Mouse (Mus musculus): ENCODE data around the gene Txnrd2. TPM values are rescaled to one million over a fixed set of nuclear protein-coding genes. Genes with fewer than 3 reads are reported as not detected.

The Txnrd2 gene
- polyA plus RNA-seq (2015; fragmentation: Nextera tagmentation; extraction: Ambion mirVana): 23.4 and 25.1 TPM in 2 replicates

DNA sequence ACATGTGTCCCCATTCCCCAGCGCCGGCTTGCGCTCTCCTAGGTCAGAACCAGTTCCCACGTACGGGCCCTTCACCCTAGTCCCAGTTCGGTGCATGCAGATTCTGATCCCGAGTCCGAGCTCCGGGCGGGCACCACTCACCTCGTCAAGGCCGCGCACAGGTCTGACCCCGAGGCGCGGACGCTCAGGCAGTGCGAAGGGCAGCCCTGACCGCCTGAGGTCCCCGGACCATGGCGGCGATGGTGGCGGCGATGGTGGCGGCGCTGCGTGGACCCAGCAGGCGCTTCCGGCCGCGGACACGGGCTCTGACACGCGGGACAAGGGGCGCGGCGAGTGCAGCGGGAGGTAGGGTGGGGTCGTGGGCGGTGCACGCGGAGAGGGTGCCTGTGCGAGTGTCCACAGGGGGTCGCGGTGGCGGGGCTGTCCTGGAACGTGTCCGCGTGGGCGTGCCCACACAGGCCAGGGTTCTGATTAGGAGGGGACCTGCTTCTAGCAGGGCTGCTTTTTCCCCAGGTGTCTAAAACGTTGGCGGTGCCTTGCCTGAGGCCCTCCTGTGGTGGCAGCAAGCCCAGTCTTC is at the start of gene Txnrd2:
Gene Txnrd2, plus strand, starts transcription at position 170 of the 577 bp plus-strand sequence.
- WGBS: under 1% methylated on average over 51 of the region's 52 CpGs
- Histone ChIP-seq H3K4me3 (peak within 1 kb of the TSS; percentile 88), H3K4me1 (peaks cover 25% of the 10 kb centered on the region), H3K4me2 (peak within 1 kb of the TSS; percentile 75), H3K9me3 (replicated peaks) (no peaks in the 10 kb centered on the region), H3K9ac (peak within 1 kb of the TSS; percentile 93), H3K27ac (no peak within 1 kb of the TSS; the same call in 1 of the 2 replicates), H3K27me3 (no peaks in the 10 kb centered on the region), H3K36me3 (ENCODE audit: poor library complexity, severe bottlenecking) (peaks cover 8% of the 10 kb centered on the region; the same call in 1 of the 2 replicates)
- peak; percentile 88 for ATAC-seq

DNA sequence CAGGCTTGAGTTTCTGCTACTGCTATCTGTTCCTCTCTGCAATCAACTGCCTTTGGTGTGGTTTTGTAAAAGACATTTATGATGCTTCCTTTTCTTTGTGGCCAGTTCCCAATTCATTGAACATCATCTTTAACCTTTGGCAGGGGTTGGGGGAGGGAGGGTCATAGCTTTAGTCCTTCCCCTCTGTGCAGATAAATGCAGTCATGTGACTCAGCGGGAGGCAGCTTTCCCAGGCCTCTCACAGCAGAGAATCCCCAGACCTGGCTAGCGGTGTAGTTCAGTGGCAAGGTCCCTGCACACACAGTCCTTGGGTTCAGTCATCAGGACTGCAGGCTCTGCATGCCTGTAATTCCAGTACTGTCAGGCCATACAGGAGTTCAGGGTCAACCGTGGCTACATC is 49.0 kb upstream of the Txnrd2 start:
- Histone ChIP-seq H3K27ac (no peak overlapping the region), H3K9ac (no peak overlapping the region), H3K4me3 (no peak overlapping the region), H3K36me3 (ENCODE audit: poor library complexity, severe bottlenecking) (0 out of 2 replicates have a peak, but pooled peaks cover 2% of the 10 kb centered on the region), H3K27me3 (no peaks in the 10 kb centered on the region), H3K9me3 (replicated peaks) (no peaks in the 10 kb centered on the region), H3K4me1 (peaks cover 51% of the 10 kb centered on the region), H3K4me2 (no peak overlapping the region)
- ATAC-seq: no peak
- 30% methylated on average over 3 of the region's 3 CpGs for WGBS

DNA sequence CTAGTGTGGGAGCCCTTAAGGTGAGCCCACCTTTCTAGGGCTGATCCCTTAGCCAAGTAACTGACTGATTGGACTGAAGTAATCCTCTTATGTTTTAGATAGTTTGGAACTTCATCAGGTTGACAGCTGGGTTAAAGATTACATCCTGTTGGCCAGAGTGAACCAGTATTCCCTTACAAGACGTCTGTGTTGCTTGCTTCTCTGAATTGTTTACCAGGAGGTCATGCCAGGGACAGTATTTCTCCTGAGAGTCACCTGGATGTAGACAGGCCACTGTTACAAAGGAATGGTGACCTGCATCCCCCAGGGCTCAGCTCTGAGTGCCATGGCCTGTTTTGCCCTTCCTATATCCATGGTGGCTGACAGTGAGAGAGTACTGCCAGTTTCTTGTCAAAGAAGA is 47.7 kb upstream of the Txnrd2 start:
- no peak overlapping the region for H3K27ac ChIP-seq
- 45% methylated on average over 1 of the region's 1 CpGs for WGBS
- no peak for ATAC-seq
- no peaks in the 10 kb centered on the region for H3K9me3 ChIP-seq (replicated peaks)
- no peak overlapping the region for H3K4me2 ChIP-seq
- H3K36me3 ChIP-seq (ENCODE audit: poor library complexity, severe bottlenecking): no peaks in the 10 kb centered on the region
- peaks cover 64% of the 10 kb centered on the region for H3K4me1 ChIP-seq
- H3K9ac ChIP-seq: no peak overlapping the region
- no peak overlapping the region for H3K4me3 ChIP-seq
- no peaks in the 10 kb centered on the region for H3K27me3 ChIP-seq

DNA sequence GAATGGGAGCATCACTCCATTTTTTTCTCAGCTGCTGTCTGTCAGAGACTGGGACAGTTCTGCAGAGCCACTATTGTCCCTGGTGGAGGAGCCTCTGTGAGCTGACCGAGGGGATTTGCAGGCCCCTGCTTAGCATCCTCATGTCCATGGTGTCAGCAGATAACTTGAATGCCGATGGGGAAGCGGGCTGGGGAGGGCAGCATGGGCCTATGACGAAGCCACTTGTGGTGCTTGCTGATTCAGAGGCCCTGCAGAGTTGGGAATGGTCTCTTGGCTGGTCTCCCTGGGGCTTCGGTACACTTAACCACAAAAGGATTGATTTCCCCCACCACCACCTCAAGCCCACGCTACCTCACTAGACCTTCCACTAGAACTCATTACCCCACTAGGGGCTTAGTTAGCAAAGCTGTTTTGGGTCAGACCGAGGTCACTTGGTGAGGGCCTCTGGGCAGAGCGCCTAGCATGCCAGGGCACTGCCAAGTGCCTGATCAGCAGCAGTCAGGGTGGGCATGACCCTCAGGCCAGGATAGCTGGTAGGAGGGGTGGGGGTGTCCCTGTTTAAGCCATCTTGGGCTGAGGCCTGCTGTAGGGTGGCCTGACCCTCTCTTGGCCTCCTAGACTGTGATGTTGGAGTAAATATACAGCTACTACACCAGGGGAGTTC is 46.7 kb upstream of the Txnrd2 start:
- Histone ChIP-seq H3K4me3 (no peak overlapping the region), H3K27me3 (no peaks in the 10 kb centered on the region), H3K36me3 (ENCODE audit: poor library complexity, severe bottlenecking) (no peaks in the 10 kb centered on the region), H3K27ac (peak overlapping the region; percentile 89), H3K9me3 (replicated peaks) (no peaks in the 10 kb centered on the region), H3K4me1 (peaks cover 74% of the 10 kb centered on the region), H3K9ac (no peak overlapping the region), H3K4me2 (no peak overlapping the region)
- no peak for ATAC-seq
- WGBS: 55% methylated on average over 8 of the region's 8 CpGs

DNA sequence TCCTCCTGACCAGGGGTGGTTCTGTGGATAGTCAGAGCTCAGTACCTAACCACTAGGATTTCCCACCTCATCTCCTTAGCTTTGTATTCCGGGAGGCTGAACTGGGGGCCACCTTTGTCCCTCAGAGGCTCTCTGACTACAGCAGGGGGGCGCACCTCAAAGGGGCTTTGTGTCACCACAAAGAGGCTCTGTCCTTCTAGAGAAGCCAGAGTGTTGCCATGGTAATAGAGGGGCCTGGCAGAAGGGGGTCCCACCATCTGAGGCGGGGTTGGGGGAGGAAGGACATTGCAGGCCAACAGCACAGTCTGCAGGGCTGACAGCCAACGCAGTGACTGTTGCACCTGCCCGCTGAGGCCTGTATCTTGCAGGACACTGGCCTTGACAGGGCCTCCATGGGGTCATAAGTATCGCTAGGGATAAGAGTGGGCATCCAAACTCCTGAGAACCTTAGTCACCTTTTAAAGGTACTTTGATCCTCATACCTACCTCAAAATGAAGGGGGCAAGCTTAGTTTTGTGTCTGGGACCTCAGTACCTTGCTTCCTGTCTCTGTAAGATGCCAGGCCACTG is 45.6 kb upstream of the Txnrd2 start:
- H3K4me2 ChIP-seq: peak overlapping the region; percentile 16; the same call in 1 of the 2 replicates
- no peak overlapping the region for H3K4me3 ChIP-seq
- H3K36me3 ChIP-seq (ENCODE audit: poor library complexity, severe bottlenecking): no peaks in the 10 kb centered on the region
- H3K9me3 ChIP-seq (replicated peaks): no peaks in the 10 kb centered on the region
- WGBS: 9% methylated on average over 6 of the region's 6 CpGs
- peak overlapping the region; percentile 89 for H3K27ac ChIP-seq
- H3K4me1 ChIP-seq: peaks cover 79% of the 10 kb centered on the region
- peak overlapping the region; percentile 26 for H3K9ac ChIP-seq
- ATAC-seq: peak; percentile 81
- no peaks in the 10 kb centered on the region for H3K27me3 ChIP-seq

DNA sequence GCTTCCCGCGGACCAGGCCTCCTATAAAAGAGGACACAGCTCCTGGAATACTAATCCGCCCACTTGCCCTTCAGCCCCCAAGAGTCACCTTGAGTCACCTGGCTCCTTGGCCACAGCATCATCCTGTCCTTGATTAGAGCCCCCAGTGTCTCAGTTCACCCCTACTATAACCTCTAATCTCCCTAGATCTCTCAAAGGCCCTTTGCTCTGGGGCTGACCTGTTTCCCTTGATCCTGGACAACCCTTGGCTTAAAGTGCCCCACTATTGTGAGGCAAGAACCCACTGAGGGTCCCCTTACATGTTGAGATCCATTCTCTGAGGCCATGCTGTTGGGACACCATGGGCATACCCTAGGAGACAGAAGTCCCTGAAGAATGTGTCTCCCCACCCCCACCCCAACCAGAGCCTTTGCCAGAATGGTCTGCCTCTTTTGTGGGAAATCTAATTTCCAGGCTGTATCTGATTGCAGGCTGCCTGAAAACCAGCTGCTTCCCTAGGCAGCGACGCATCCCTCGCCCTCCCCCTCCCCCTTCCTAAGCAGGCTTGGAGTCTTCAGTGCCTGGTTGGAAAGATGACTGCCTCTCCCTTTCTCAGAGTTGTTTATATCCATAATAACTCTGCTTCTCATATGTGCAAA is 44.4 kb upstream of the Txnrd2 start:
- Histone ChIP-seq H3K27me3 (no peaks in the 10 kb centered on the region), H3K27ac (peak overlapping the region; percentile 89), H3K9me3 (replicated peaks) (no peaks in the 10 kb centered on the region), H3K4me1 (peaks cover 85% of the 10 kb centered on the region), H3K9ac (0 out of 2 replicates have a peak overlapping the region, but pooled peaks have one; percentile 26), H3K36me3 (ENCODE audit: poor library complexity, severe bottlenecking) (no peaks in the 10 kb centered on the region), H3K4me3 (no peak overlapping the region), H3K4me2 (peak overlapping the region; percentile 10)
- WGBS: 37% methylated on average over 6 of the region's 6 CpGs
- peak; percentile 51 for ATAC-seq

DNA sequence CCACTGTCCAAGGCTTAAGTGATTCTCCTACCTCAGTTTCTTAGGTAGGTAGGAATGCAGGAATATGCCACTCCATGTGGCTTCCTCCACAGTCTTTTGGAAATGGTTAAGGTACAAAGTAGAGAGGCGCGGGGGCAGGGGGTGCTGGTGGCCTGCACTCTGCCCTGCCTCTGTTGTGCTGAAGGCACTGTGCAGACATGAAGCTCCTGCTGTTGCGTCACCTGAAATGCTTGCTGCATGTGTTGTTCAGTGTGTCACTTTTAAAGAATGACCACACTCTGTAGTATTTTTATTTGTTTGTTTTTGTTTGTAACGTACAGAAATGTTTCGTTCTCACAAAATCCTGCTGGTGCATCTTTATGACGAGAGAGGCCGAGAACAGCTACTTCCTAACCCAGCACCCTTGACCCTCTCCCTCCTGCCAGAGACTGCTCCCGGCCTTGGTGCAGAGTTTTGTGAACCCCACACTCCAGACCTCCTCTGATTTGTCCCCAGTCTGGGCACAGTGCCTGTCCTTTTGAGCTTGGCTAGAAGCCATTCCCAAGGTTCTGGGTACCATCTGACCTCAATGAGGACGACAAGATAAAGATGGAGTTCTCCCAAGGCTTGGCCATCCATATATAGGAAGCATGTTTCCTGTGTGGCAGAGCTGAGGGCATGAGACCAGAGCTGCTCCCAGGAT is 43.0 kb upstream of the Txnrd2 start:
- peak overlapping the region; percentile 31; the same call in 1 of the 2 replicates for H3K9ac ChIP-seq
- no peak for ATAC-seq

DNA sequence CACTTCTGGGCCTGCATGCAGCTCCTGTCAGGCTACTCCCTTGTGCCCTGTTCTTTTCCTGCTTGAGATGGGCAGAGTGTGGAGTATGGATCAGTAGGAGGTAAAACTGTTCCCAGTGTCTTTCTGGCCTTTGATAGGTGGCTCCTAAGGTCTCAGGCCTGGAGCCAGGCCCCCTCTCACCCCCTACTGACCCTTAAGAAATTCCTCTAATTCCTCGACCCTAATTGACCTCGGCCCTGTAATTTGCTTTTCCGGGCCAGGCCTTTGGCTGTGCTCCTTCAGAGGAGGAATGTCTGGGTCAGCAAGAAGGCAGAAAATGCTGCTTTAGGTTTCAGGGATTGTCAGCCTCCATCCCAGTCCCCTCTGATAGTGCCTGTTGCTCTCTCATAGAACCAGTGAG is 42.4 kb upstream of the Txnrd2 start:
- Histone ChIP-seq H3K9me3 (replicated peaks) (no peaks in the 10 kb centered on the region), H3K4me3 (no peak overlapping the region), H3K36me3 (ENCODE audit: poor library complexity, severe bottlenecking) (no peaks in the 10 kb centered on the region), H3K27me3 (no peaks in the 10 kb centered on the region), H3K4me1 (peaks cover 89% of the 10 kb centered on the region), H3K9ac (peak overlapping the region; percentile 31; the same call in 1 of the 2 replicates), H3K27ac (peak overlapping the region; percentile 54; the same call in 1 of the 2 replicates), H3K4me2 (no peak overlapping the region)
- 10% methylated on average over 3 of the region's 3 CpGs for WGBS
- ATAC-seq: no peak

More for the DNA sequence above, 43.0 kb upstream of the Txnrd2 start:
- H3K36me3 ChIP-seq (ENCODE audit: poor library complexity, severe bottlenecking): no peaks in the 10 kb centered on the region
- peaks cover 89% of the 10 kb centered on the region for H3K4me1 ChIP-seq
- no peaks in the 10 kb centered on the region for H3K27me3 ChIP-seq
- H3K9me3 ChIP-seq (replicated peaks): no peaks in the 10 kb centered on the region
- 76% methylated on average over 9 of the region's 9 CpGs for WGBS
- H3K27ac ChIP-seq: peak overlapping the region; percentile 35; the same call in 1 of the 2 replicates
- H3K4me2 ChIP-seq: no peak overlapping the region
- no peak overlapping the region for H3K4me3 ChIP-seq

DNA sequence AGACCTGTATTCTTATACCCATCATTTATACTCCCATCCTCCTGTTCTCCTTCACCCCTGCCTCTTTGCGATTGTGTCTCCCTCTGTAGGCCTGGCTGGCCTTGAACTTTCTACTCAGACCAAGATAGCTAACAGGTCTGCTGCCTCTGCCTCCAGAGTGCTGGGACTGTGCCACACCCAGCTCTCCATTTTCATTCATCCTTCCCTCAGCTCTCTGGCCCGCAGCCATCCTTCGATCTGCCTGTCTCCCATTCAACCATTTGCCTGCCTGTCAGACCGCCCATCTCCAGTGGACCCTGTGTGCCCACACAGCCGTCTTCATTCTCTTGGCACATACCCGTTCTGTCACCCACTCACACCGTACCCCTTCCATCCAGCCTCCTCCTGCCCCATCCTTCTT is 42.0 kb upstream of the Txnrd2 start:
- H3K27me3 ChIP-seq: no peaks in the 10 kb centered on the region
- 44% methylated on average over 7 of the region's 7 CpGs for WGBS
- no peaks in the 10 kb centered on the region for H3K9me3 ChIP-seq (replicated peaks)
- peak overlapping the region; percentile 54 for H3K27ac ChIP-seq
- no peak overlapping the region for H3K4me2 ChIP-seq
- H3K9ac ChIP-seq: no peak overlapping the region
- no peaks in the 10 kb centered on the region for H3K36me3 ChIP-seq (ENCODE audit: poor library complexity, severe bottlenecking)
- peaks cover 89% of the 10 kb centered on the region for H3K4me1 ChIP-seq
- no peak for ATAC-seq
- no peak overlapping the region for H3K4me3 ChIP-seq

DNA sequence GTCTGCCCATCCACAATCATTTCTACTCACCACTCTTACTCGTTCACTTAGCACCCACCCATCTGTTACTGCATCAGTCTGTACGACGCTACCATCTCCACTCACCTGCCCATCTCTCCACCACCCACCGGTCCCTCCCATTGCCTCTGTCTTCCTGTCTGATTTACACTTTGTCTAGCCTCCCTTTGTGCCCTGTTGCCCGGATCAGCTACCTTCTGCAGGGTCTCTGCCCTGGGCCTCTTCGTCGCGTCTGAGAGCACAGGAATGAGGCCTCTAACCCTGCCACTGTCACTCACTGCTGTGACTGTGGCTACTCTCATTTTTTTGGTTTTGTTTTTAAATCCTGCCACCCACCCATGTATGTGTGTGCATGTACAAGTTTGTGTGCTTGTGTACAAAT is 41.5 kb upstream of the Txnrd2 start:
- no peak overlapping the region for H3K9ac ChIP-seq
- no peak for ATAC-seq
- 60% methylated on average over 8 of the region's 8 CpGs for WGBS
- peaks cover 88% of the 10 kb centered on the region for H3K4me1 ChIP-seq
- no peaks in the 10 kb centered on the region for H3K36me3 ChIP-seq (ENCODE audit: poor library complexity, severe bottlenecking)
- no peaks in the 10 kb centered on the region for H3K9me3 ChIP-seq (replicated peaks)
- H3K27me3 ChIP-seq: no peaks in the 10 kb centered on the region
- peak overlapping the region; percentile 54 for H3K27ac ChIP-seq
- H3K4me2 ChIP-seq: no peak overlapping the region
- no peak overlapping the region for H3K4me3 ChIP-seq

DNA sequence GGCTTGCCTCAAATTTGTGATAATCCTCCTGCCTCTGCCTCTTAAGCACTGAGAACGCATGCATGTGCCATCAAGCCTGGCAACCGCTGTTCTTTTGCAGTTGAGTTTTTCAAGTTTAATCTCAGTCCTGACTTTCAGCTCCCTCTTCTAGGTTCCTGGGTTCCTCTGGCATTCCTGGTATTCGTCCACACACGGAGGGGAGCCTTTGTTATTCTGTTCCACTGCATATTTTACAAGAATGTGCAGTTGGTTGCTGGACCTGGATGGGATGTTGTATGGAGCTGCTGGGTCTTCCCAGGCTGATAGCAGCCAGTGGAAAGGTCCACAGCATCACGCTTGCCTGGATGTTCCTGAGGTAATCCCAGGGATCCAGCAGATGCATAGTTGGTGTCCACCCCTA is 40.8 kb upstream of the Txnrd2 start:
- no peaks in the 10 kb centered on the region for H3K36me3 ChIP-seq (ENCODE audit: poor library complexity, severe bottlenecking)
- H3K4me1 ChIP-seq: peaks cover 81% of the 10 kb centered on the region
- no peaks in the 10 kb centered on the region for H3K27me3 ChIP-seq
- H3K9me3 ChIP-seq (replicated peaks): no peaks in the 10 kb centered on the region
- ATAC-seq: no peak
- no peak overlapping the region for H3K4me3 ChIP-seq
- H3K27ac ChIP-seq: no peak overlapping the region
- H3K9ac ChIP-seq: no peak overlapping the region
- H3K4me2 ChIP-seq: no peak overlapping the region
- WGBS: 66% methylated on average over 5 of the region's 5 CpGs

Data from forebrain, embryonic 13.5 days (tissue).